Mouse (Mus musculus) liver, embryonic 14.5 days (tissue): ENCODE data around the gene Polm.

Experiments
- CTCF ChIP-seq: IDR thresholded peaks from 2 replicates; pipeline ENCODE4 v1.5.1; 2016; ENCODE audit warnings: antibody characterized with exemption, low read depth, control low read depth
- EP300 ChIP-seq: IDR thresholded peaks from 2 replicates; pipeline ENCODE4 v1.6.1; 2016; ENCODE audit warnings: antibody characterized with exemption, low read depth

- TF ChIP-seq CTCF: no peak
- TF ChIP-seq EP300: no peak
Measured at GRCm38 (mm10) chr11:5867196-5867595, 29.4 kb upstream of the Polm start.
